Mouse (Mus musculus): ENCODE data around the gene Nudt22. TPM values are rescaled to one million over a fixed set of nuclear protein-coding genes. Genes with fewer than 3 reads are reported as not detected.

Gene Nudt22
- polyA plus RNA-seq, 1 experiment from 2014 or later = 40.8 TPM

DNA sequence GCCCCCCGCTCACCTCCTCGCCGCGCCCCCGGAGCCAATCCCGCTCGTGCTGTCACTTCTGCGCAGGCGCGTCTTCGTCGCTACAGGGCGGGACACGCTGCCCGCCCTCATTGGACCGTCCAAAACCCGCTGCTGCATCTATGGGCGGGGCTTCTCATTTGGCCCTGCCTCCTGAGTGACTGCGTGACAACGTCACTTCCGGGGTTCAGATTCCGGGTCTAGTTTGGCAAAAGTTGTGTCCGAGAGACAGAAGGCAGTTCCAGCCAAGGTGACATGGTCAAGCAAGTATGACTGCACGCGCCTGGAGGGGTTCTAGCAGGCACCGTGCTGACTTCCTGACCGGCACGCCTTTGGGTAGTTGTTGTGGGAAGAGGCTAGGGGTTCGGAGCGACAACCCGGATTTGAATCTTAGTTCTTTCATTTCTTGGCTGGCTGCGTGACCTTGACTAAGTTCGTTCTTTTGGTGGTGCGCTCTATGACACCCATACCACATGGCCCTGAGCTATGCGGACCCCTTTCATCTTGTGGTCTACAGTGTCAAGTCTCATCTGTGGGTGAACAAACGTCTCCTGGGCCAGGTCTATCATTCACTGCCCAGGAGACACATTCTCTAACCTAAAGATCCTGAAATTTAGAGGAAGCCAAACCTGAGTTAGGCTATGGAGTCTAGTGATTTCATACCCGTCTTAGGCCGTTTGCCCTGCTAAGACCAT, 15.4 kb downstream of the Nudt22 start, which contains the start of gene Fkbp2:
Gene Fkbp2 (minus strand): TSS at position 121 of the 713 bp plus-strand sequence.
- peaks cover 32% of the 10 kb centered on the region; the same call in 1 of the 2 replicates for H3K36me3 ChIP-seq (ENCODE audit: insufficient read depth, low read length)
- WGBS = under 1% methylated on average over 38 of the region's 38 CpGs
- no peak for TF ChIP-seq CTCF (IDR thresholded peaks at IDR 0.05; ENCODE audit: low read depth)

DNA sequence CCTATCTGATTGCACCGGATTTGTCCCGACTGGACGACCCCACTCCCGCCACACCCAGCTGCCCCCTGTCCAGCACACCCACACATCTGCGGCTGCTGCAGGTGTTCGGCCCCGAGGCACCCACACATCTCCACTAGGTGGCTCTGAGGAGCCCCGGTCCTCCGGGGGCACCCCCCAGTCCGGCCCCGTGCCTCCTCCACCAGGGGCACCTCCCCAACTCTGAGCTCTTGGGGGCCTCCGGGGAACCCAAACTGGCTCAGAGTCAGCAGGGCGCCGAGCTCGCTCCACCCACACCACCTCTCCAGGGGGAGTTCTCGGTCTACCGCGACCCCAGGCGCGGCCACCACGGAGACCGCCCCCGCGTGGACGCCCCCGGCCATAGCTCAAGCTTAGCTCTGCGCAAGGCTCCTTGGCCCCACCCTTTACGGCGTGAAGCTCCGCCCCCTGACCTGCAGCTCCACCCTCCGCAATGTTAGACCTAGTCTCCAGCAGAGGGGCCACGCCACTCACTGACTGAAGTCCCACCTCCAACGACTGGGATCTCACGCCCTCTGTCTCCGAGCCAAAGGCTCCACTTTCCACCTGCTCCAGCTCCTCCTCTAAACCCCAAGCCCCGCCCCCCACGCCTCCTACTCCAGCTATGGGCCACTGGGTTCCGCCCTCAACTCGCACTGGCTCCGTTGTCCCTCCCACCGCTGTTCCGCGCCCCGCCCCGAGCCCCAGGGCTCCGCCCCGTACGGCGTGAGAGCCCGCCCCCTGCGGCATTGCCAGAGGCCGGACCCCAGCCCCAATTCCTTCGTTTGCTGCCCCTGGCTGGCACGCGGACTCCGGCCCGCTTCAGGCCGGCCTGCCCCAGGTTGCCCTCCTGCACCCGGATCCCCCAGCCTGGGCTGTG, 16.2 kb downstream of the Nudt22 start:
- Histone ChIP-seq H3K4me2 (ENCODE audit: low read length) (peak overlapping the region; percentile 70), H3K27ac (peak overlapping the region; percentile 83), H3K4me3 (replicated peaks; ENCODE audit: low read depth, low read length) (peak overlapping the region; percentile 46), H3K27me3 (ENCODE audit: insufficient read depth, low read length) (no peaks in the 10 kb centered on the region), H3K9ac (ENCODE audit: low read depth, low read length) (peak overlapping the region; percentile 63), H3K9me3 (replicated peaks; ENCODE audit: low read length) (no peaks in the 10 kb centered on the region), H3K4me1 (replicated peaks; ENCODE audit: insufficient read depth, low read length) (peaks cover 22% of the 10 kb centered on the region), H3K36me3 (ENCODE audit: insufficient read depth, low read length) (peaks cover 28% of the 10 kb centered on the region; the same call in 1 of the 2 replicates)
- ATAC-seq (replicated peaks; ENCODE audit: low FRiP score, low read depth) = peak; percentile 90
- peak; percentile 79 for TF ChIP-seq CTCF (IDR thresholded peaks at IDR 0.05; ENCODE audit: low read depth)
- peak; percentile 99 for DNase-seq (ENCODE audit: low spot score)
- WGBS = under 1% methylated on average over 56 of the region's 59 CpGs

More for the DNA sequence above, 15.4 kb downstream of the Nudt22 start, which contains the start of gene Fkbp2:
- Histone ChIP-seq H3K9me3 (replicated peaks; ENCODE audit: low read length) (no peaks in the 10 kb centered on the region), H3K4me3 (replicated peaks; ENCODE audit: low read depth, low read length) (peak within 1 kb of the TSS; percentile 46), H3K27ac (peak within 1 kb of the TSS; percentile 83), H3K9ac (ENCODE audit: low read depth, low read length) (peak within 1 kb of the TSS; percentile 63), H3K4me1 (replicated peaks; ENCODE audit: insufficient read depth, low read length) (peaks cover 22% of the 10 kb centered on the region), H3K27me3 (ENCODE audit: insufficient read depth, low read length) (no peaks in the 10 kb centered on the region), H3K4me2 (ENCODE audit: low read length) (peak within 1 kb of the TSS; percentile 70)
- ATAC-seq (replicated peaks; ENCODE audit: low FRiP score, low read depth) = peak; percentile 88
- DNase-seq (ENCODE audit: low spot score) = peak; percentile 99

DNA sequence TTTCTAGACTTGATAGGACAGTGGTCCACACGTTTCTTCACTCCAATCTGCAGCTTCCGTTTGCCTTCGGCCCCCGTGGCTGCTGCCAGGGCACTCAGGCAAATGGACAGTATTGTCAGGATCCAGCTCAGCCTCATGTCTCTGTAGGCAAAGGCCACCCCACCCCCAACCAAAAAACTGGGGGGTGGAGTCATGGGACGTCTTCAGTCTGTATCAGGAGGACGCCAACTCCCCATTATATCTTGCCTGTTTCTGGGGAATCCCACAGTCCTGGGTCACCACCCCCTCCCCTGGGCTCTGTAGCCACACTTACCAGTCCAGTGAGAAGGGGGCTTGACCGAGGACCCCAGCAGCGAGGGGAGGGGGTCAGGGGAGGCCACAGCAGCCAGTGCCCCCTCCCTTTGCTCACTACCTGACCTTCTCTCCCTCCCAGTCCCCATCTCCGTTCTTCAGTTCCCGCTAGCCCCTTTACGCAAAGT, 16.9 kb downstream of the Nudt22 start:
- peak; percentile 24 for DNase-seq (ENCODE audit: low spot score)
- Histone ChIP-seq H3K36me3 (ENCODE audit: insufficient read depth, low read length) (peaks cover 27% of the 10 kb centered on the region; the same call in 1 of the 2 replicates), H3K4me2 (ENCODE audit: low read length) (peak overlapping the region; percentile 70), H3K27ac (peak overlapping the region; percentile 75; the same call in 1 of the 2 replicates), H3K4me3 (replicated peaks; ENCODE audit: low read depth, low read length) (peak overlapping the region; percentile 46), H3K9ac (ENCODE audit: low read depth, low read length) (peak overlapping the region; percentile 63), H3K9me3 (replicated peaks; ENCODE audit: low read length) (no peaks in the 10 kb centered on the region), H3K27me3 (ENCODE audit: insufficient read depth, low read length) (no peaks in the 10 kb centered on the region), H3K4me1 (replicated peaks; ENCODE audit: insufficient read depth, low read length) (peaks cover 22% of the 10 kb centered on the region)
- TF ChIP-seq CTCF (IDR thresholded peaks at IDR 0.05; ENCODE audit: low read depth) = no peak
- ATAC-seq (replicated peaks; ENCODE audit: low FRiP score, low read depth) = no peak
- 6% methylated on average over 11 of the region's 11 CpGs for WGBS

DNA sequence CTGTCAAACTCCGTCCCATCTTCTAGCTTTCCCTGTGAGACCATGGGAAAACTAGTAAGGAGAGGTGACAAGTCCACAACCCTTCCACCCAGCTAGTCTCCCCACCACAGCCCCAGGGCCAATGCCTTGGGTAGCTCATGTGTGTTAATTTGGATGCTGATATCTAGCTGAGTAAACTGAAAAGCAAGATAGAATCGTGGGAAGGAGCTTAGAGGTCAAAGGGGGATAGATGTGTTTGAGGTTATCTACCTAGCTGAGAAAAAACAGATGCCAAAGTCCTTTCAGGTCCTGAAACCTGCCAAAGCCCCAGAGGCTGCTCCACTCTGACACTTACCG, 17.3 kb downstream of the Nudt22 start:
- peaks cover 24% of the 10 kb centered on the region; the same call in 1 of the 2 replicates for H3K36me3 ChIP-seq (ENCODE audit: insufficient read depth, low read length)
- WGBS = 35% methylated on average over 3 of the region's 3 CpGs
- TF ChIP-seq CTCF (IDR thresholded peaks at IDR 0.05; ENCODE audit: low read depth) = no peak
- H3K9me3 ChIP-seq (replicated peaks; ENCODE audit: low read length) = no peaks in the 10 kb centered on the region
- H3K27ac ChIP-seq = 0 out of 2 replicates have a peak overlapping the region, but pooled peaks have one; percentile 75
- no peaks in the 10 kb centered on the region for H3K27me3 ChIP-seq (ENCODE audit: insufficient read depth, low read length)
- no peak for DNase-seq (ENCODE audit: low spot score)
- H3K4me3 ChIP-seq (replicated peaks; ENCODE audit: low read depth, low read length) = peak overlapping the region; percentile 46; the same call in 1 of the 2 replicates
- no peak for ATAC-seq (replicated peaks; ENCODE audit: low FRiP score, low read depth)
- peak overlapping the region; percentile 70 for H3K4me2 ChIP-seq (ENCODE audit: low read length)
- H3K9ac ChIP-seq (ENCODE audit: low read depth, low read length) = peak overlapping the region; percentile 63
- peaks cover 22% of the 10 kb centered on the region for H3K4me1 ChIP-seq (replicated peaks; ENCODE audit: insufficient read depth, low read length)

DNA sequence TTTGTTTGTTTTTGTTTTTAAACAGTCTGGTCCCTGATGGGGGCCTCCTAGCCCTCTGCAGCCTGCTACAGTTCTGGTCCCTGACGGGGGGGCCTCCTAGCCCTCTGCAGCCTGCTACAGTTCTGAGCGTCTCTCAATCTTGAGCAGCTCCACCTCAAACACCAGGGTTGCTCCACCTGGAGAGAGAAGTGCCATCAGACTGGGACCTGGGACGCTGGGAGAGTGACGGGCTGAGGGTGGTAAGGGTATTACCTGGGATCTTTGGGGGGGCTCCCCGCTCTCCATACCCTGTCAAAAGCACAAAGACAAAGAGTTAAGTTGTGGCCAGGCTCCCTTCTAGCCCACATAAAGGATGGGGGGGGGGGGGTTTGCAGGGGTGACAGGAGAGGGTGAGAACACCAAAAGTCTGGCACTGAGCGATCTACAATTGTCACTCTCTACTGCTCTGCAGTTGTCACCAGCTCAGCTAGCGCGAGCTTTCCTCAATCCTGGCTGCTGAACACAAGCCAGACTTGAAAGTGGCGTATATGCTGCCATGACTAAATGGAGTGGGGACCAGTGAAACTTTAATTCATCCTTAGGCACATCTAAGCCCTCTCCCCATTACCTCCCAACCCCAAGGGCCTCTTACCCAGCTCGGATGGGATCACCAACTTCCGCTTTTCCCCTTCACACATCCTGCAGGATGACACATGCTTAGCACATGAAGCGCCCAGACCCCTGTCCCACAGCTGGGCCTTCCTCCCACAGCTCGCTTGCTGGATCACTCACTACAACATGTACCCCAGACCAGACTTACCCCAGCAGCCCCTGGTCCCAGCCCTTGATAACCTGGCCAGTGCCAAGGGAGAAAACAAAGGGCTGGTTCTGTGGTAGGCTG, 17.9 kb downstream of the Nudt22 start:
- Histone ChIP-seq H3K36me3 (ENCODE audit: insufficient read depth, low read length) (0 out of 2 replicates have a peak, but pooled peaks cover 22% of the 10 kb centered on the region), H3K4me3 (replicated peaks; ENCODE audit: low read depth, low read length) (no peak overlapping the region; the same call in 1 of the 2 replicates), H3K9me3 (replicated peaks; ENCODE audit: low read length) (no peaks in the 10 kb centered on the region), H3K27ac (no peak overlapping the region), H3K4me2 (ENCODE audit: low read length) (peak overlapping the region; percentile 70; the same call in 1 of the 2 replicates), H3K4me1 (replicated peaks; ENCODE audit: insufficient read depth, low read length) (peaks cover 22% of the 10 kb centered on the region), H3K9ac (ENCODE audit: low read depth, low read length) (0 out of 2 replicates have a peak overlapping the region, but pooled peaks have one; percentile 27), H3K27me3 (ENCODE audit: insufficient read depth, low read length) (no peaks in the 10 kb centered on the region)
- DNase-seq (ENCODE audit: low spot score) = no peak
- TF ChIP-seq CTCF (IDR thresholded peaks at IDR 0.05; ENCODE audit: low read depth) = no peak
- WGBS = 81% methylated on average over 13 of the region's 13 CpGs
- no peak for ATAC-seq (replicated peaks; ENCODE audit: low FRiP score, low read depth)
